Mouse (Mus musculus) G1E (cell line): ENCODE measurements around the gene Podxl. TPM values are rescaled to one million over a fixed set of nuclear protein-coding genes. Genes with fewer than 3 reads are reported as not detected.

Experiments used
- ATAC-seq: 2 replicates; pipeline ENCODE4 v1.8.0; 2016; ENCODE audit warnings: mild to moderate bottlenecking; ENCODE audit not compliant: insufficient number of reproducible peaks, poor library complexity, low FRiP score, severe bottlenecking; ENCODE audit errors: extremely low read depth
- DNase-seq: peaks from one replicate; pipeline ENCODE4 v3.0.0; 2012; ENCODE audit warnings: low spot score
- H3K27me3 ChIP-seq: 2 replicates; pipeline ENCODE4 v1.6.1; 2012; ENCODE audit warnings: mild to moderate bottlenecking, low read length, inconsistent platforms; ENCODE audit not compliant: insufficient read depth
- H3K36me3 ChIP-seq: replicated peaks from 2 replicates; pipeline ENCODE3; 2012; ENCODE audit warnings: mild to moderate bottlenecking, inconsistent platforms
- H3K4me1 ChIP-seq: 2 replicates; pipeline ENCODE4 v1.6.1; 2012; ENCODE audit warnings: low read depth, low read length, inconsistent platforms, mixed read lengths; ENCODE audit not compliant: insufficient read depth
- H3K4me3 ChIP-seq: 2 replicates; pipeline ENCODE4 v1.5.1; 2012; ENCODE audit warnings: low read depth, mild to moderate bottlenecking, inconsistent platforms, low read length, moderate library complexity, mixed read lengths
- H3K9me3 ChIP-seq: replicated peaks from 2 replicates; pipeline ENCODE4 v1.6.1; 2012; ENCODE audit warnings: inconsistent platforms
- CTCF ChIP-seq: IDR thresholded peaks from 2 replicates; pipeline ENCODE4 v1.5.1; 2012; ENCODE audit warnings: low read depth, low read length, inconsistent platforms, mixed read lengths
- GATA1 ChIP-seq: IDR thresholded peaks from 2 replicates; pipeline ENCODE4 v1.6.1; 2012; ENCODE audit warnings: borderline replicate concordance, low read length, inconsistent platforms, mixed read lengths
- GATA2 ChIP-seq: IDR thresholded peaks from 2 replicates; pipeline ENCODE4 v1.6.1; 2012; ENCODE audit warnings: low read depth, low read length, inconsistent platforms, borderline replicate concordance
- POLR2AphosphoS5 ChIP-seq: IDR thresholded peaks from 2 replicates; pipeline ENCODE4 v1.6.1; 2012; ENCODE audit warnings: low read depth, low read length, inconsistent platforms; ENCODE audit not compliant: insufficient replicate concordance
- TAL1 ChIP-seq: conservative IDR thresholded peaks from 2 replicates; pipeline ENCODE4 v1.6.1; 2012; ENCODE audit warnings: low read depth, low read length, inconsistent platforms, mixed read lengths
- polyA plus RNA-seq: library from polyadenylated mRNA; stranded (reverse); fragments of >175 nt; gene quantifications from 2 replicates; pipeline ENCODE4 v1.2.3, GENCODE M21; 2012
- total RNA-seq, 2 experiments: library from RNA; stranded (forward) in 1 of 2; stranded (reverse) in 1 of 2; fragments of 200-1000 nt in 1 of 2; fragments of >200 nt in 1 of 2; fragmentation: Nextera tagmentation in 1 of 2; gene quantifications; 2 replicates each; pipeline ENCODE4 v1.2.3; 2014 to 2017

The Podxl gene
- total and polyA plus RNA-seq, 3 experiments: 45.3 to 49.7 (median 46.1) TPM

GRCm38 (mm10) chr6:31489950-31490349 lies 73.8 kb downstream of the Podxl start:
- Histone ChIP-seq H3K27me3 (no peaks in the 10 kb centered on the region), H3K4me3 (no peak overlapping the region), H3K4me1 (peaks cover 8% of the 10 kb centered on the region; the same call in 1 of the 2 replicates), H3K9me3 (no peaks in the 10 kb centered on the region), H3K36me3 (peaks cover 59% of the 10 kb centered on the region)
- ATAC-seq (no peak), DNase-seq (no peak)
- TF ChIP-seq GATA1 (no peak), TAL1 (no peak), POLR2AphosphoS5 (no peak)

- H3K9me3 ChIP-seq: no peaks in the 10 kb centered on the region
- no peak for ATAC-seq
- peaks cover 8% of the 10 kb centered on the region; the same call in 1 of the 2 replicates for H3K4me1 ChIP-seq
- no peak for DNase-seq
- no peak overlapping the region for H3K4me3 ChIP-seq
- H3K27me3 ChIP-seq: no peaks in the 10 kb centered on the region
- no peak for TF ChIP-seq POLR2AphosphoS5
- TF ChIP-seq GATA2: no peak
- TF ChIP-seq GATA1: no peak
- no peak for TF ChIP-seq TAL1
- peaks cover 63% of the 10 kb centered on the region for H3K36me3 ChIP-seq
These were observed 77.2 kb downstream of the Podxl start for GRCm38 (mm10) chr6:31486601-31487000.

GRCm38 (mm10) chr6:31480008-31480407 lies 83.8 kb downstream of the Podxl start:
- Histone ChIP-seq H3K9me3 (no peaks in the 10 kb centered on the region), H3K36me3 (peaks cover 54% of the 10 kb centered on the region), H3K4me3 (no peak overlapping the region), H3K4me1 (peaks cover 6% of the 10 kb centered on the region; the same call in 1 of the 2 replicates), H3K27me3 (no peaks in the 10 kb centered on the region)
- DNase-seq (no peak), ATAC-seq (no peak)
- TF ChIP-seq POLR2AphosphoS5: no peak
- TF ChIP-seq GATA1: no peak
- TF ChIP-seq GATA2: no peak
- TF ChIP-seq CTCF: no peak
- no peak for TF ChIP-seq TAL1

- Histone ChIP-seq H3K9me3 (no peaks in the 10 kb centered on the region), H3K4me3 (no peak overlapping the region), H3K36me3 (peaks cover 62% of the 10 kb centered on the region), H3K27me3 (no peaks in the 10 kb centered on the region), H3K4me1 (peaks cover 6% of the 10 kb centered on the region; the same call in 1 of the 2 replicates)
- no peak for ATAC-seq
- DNase-seq: no peak
- no peak for TF ChIP-seq POLR2AphosphoS5
- no peak for TF ChIP-seq TAL1
- no peak for TF ChIP-seq GATA2
- no peak for TF ChIP-seq CTCF
- TF ChIP-seq GATA1: no peak
These were observed 85.6 kb downstream of the Podxl start for GRCm38 (mm10) chr6:31478221-31478620.

Other genes with a start within 250 kb of the Podxl start
- 79.5 and 98.7 TPM in 2 replicates for gene Mkln1, start 165.2 kb downstream of the Podxl start, total RNA-seq (2014; fragmentation: Nextera tagmentation)
- gene Mkln1, start 165.2 kb downstream of the Podxl start, total RNA-seq (2017): 182 and 196 TPM in 2 replicates
- 28.8 and 122 TPM in 2 replicates for gene Mkln1, start 165.2 kb downstream of the Podxl start, polyA plus RNA-seq